Mouse (Mus musculus) liver, adult (tissue): ENCODE data around the gene Cntd1.

Experiments used
- GATA4 ChIP-seq: IDR thresholded peaks from 2 replicates; pipeline ENCODE4 v1.6.1; 2014; ENCODE audit warnings: mild to moderate bottlenecking, low read length; ENCODE audit not compliant: insufficient replicate concordance

Gene Cntd1

DNA sequence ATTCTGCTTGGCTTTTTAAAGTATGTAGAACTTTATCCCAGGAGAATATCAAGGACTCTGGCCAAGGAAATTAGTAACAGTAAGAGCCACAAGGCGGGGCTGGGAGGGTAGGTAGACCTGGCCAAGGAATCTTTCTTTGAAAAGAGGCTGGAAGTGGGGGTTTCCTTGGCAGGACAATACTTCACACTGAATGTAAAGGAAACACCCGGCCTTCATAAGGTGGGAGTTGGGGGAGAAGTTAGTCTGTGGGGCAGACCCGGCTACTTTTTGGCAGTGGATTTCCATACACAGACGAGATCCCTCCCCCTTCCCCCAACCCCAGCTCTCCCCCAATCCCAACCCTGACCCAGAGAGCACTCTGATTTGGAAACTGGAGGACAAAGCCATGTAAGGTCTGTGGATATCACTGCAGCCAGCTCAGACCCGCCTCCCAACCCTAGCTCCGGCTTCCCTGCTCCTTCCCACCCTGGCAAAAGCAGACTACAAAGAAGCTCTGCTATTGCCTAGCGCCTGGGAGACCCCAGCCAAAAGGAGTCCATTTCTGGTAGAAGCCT is 51.6 kb downstream of the Cntd1 start, which contains the start of gene Aoc3:
Gene Aoc3, plus strand, starts transcription at position 235 of the 554 bp plus-strand sequence.
- no peak for TF ChIP-seq GATA4

DNA sequence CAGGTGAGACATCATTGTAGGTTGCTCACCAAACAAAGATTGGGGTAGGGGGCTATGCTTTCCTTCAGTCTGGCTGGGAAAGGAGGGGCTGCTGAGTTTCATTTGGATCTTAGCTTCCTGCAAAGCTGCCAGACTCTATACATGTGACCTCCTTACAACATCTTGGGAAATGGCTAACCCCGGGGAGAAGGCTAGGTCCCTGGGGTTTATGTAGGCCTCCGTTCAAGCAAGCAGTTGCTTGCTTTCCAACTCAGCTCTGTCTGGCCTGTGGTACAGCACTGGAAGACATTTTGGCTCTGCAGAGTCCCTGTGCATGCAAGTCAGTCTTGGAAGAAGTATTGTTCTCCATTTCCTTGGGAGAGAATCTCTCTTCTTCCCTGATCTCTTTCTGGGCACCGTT is 53.7 kb downstream of the Cntd1 start:
- no peak for TF ChIP-seq GATA4

DNA sequence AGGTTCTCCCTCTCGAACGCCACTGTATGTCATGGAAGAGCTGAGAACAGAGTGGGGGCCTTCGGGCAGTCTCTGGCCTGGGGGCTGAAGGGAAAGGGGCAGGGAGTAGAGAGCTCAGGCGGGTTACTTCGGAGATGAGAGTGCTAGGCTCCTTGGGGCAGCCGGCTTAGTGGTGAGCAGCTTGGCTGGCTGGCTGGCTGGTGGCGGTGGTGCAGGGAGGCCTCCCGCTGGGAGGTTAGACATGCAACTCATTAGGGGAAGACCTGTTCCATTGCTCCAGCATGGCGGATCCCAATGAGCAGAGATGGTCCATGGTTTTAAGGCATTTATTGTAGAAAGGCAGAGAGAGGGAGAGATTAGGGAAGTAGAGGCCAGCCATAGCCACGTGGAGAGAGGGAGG is 55.2 kb downstream of the Cntd1 start:
- no peak for TF ChIP-seq GATA4

DNA sequence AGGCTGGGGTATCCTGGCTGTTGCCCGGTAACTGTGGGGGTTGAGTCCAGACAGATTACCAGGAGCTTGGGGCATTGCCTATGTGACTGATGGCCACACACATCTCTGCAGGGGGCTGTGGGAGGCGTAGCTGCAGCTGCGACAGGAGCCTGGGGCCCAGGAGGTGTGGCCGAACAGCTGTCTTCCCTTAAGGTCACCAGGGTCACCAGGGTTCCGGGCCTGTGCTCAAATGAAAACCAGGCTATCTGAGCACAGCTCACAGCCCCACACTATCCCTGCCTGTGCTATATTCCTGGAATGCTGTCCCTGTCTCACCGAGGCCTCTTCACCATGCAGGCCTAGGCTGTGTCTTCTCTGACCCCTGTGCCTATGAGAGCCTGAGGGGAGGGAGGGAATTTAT is 55.7 kb downstream of the Cntd1 start:
- no peak for TF ChIP-seq GATA4

DNA sequence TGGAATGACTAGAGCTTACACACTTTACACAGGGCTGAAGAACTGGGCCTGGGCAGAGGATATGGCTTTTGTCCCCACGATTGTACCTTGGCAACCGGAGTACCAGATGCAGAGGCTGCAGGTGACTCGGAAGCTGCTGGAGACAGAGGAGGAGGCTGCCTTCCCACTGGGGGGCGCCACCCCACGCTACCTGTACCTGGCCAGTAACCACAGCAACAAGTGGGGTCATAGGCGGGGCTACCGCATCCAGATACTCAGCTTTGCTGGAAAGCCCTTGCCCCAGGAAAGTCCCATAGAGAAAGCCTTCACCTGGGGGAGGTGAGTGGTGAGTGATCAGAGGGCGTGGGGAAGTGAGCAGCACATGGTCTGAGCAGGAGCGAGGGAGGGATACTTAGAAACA is 56.9 kb downstream of the Cntd1 start:
- no peak for TF ChIP-seq GATA4

DNA sequence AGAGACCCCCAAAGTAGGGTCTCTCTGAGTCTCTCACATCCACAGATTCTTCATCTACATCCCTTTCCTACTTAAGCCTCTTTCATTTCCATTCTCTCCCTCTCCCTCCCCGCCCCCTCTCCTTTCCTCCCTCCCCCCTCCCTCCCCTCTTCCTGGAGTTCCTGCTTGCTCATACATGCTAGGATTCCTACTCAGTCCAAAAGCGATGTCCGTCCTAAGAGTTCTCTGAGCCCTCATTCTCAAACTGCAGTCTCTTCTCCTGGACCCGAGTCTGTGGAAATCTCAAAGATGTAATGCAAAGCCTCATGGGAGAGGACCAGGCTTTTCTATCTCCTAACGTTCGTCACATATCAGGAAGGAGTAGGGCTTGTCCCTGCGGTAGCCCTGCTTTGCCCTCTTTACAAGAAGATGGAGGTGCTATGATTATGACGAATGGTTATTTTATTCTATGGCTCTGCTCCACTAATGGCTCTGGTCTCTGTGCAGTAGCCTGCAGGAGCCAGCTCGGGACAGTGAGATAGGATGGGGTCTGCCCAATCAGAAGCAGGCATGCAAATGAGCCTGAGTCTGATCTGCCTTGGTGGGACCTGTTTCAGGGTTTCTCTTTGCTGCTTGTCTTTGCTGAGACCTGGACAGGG is 59.4 kb downstream of the Cntd1 start:
- no peak for TF ChIP-seq GATA4
